Mouse (Mus musculus): ENCODE measurements around the gene Cdh15. TPM values are rescaled to one million over a fixed set of nuclear protein-coding genes. Genes with fewer than 3 reads are reported as not detected.

Cdh15 gene
- total RNA-seq, 2 experiments from 2014 or later, result not detected

Other genes starting within 250 kb of the Cdh15 start
- gene Galns, start 236.5 kb upstream of the Cdh15 start, total RNA-seq (2015; ENCODE audit: low replicate concordance), result 4.6 and 24.5 TPM in 2 replicates
- 4.2 and 5.0 TPM in 2 replicates for gene Galns, start 236.5 kb upstream of the Cdh15 start, total RNA-seq (2017; ENCODE audit: low replicate concordance)
- gene Trappc2l, start 236.3 kb upstream of the Cdh15 start, total RNA-seq (2015; ENCODE audit: low replicate concordance), result 18.0 and 43.2 TPM in 2 replicates
- gene Trappc2l, start 236.3 kb upstream of the Cdh15 start, total RNA-seq (2017; ENCODE audit: low replicate concordance), result 1.8 and 5.9 TPM in 2 replicates
- not detected in 2 replicates for gene Pabpn1l, start 225.2 kb upstream of the Cdh15 start, total RNA-seq (2015; ENCODE audit: low replicate concordance)
- not detected in 2 replicates for gene Pabpn1l, start 225.2 kb upstream of the Cdh15 start, total RNA-seq (2017; ENCODE audit: low replicate concordance)
- 4.0 and 16.8 TPM in 2 replicates for gene Cbfa2t3, start 148.9 kb upstream of the Cdh15 start, total RNA-seq (2015; ENCODE audit: low replicate concordance)
- gene Cbfa2t3, start 148.9 kb upstream of the Cdh15 start, total RNA-seq (2017; ENCODE audit: low replicate concordance), result 1.5 and 7.6 TPM in 2 replicates
- 1.4 and 1.7 TPM in 2 replicates for gene Acsf3, start 72.5 kb upstream of the Cdh15 start, total RNA-seq (2015; ENCODE audit: low replicate concordance)
- 1.2 and 2.3 TPM in 2 replicates for gene Acsf3, start 72.5 kb upstream of the Cdh15 start, total RNA-seq (2017; ENCODE audit: low replicate concordance)
- 81.8 and 106 TPM in 2 replicates for gene Ankrd11, start 194.3 kb downstream of the Cdh15 start, total RNA-seq (2015; ENCODE audit: low replicate concordance)
- 126 and 174 TPM in 2 replicates for gene Ankrd11, start 194.3 kb downstream of the Cdh15 start, total RNA-seq (2017; ENCODE audit: low replicate concordance)
- 63.4 and 71.7 TPM in 2 replicates for gene Spg7, start 215.0 kb downstream of the Cdh15 start, total RNA-seq (2015; ENCODE audit: low replicate concordance)
- gene Spg7, start 215.0 kb downstream of the Cdh15 start, total RNA-seq (2017; ENCODE audit: low replicate concordance), result 50.3 and 65.2 TPM in 2 replicates

All from erythroid progenitor cell, adult 5-6 weeks (primary cell).